Mouse (Mus musculus): ENCODE measurements around the gene Calm5.

DNA sequence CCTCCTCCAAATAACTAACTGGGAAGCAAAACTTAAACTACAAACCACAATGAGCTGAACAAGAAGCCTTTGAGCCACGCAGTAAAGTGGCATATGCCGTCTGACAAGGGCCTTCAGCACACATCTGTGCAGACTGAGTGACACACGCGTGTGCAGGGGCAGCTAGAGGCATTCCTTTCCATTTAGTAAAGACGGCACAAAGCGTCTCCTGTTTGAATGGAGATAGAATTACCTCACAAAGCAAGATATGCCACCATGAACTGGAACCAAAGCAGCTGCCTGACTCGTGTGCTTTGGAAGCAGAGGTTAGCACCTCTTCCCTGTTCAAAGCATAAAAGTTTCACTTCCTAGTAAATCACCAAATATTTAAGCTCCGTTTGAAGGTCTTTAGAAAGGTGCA lies 36.1 kb downstream of the Calm5 start:
- TF ChIP-seq CTCF (IDR thresholded peaks at IDR 0.05; ENCODE audit: extremely low read depth, insufficient read length, insufficient replicate concordance, low read depth, low read length) (no peak), POLR2A (IDR thresholded peaks at IDR 0.05; ENCODE audit: low read depth, low read length) (no peak)
